Mouse (Mus musculus): Measurements from ENCODE around the gene Znrf1.

GRCm38 (mm10) chr8:111619936-111620335 is 84.0 kb downstream of the Znrf1 start:
- TF ChIP-seq POLR2A (IDR thresholded peaks at IDR 0.05; ENCODE audit: low read depth, low read length) (no peak), CTCF (IDR thresholded peaks at IDR 0.05; ENCODE audit: borderline replicate concordance, insufficient read depth, low read length) (no peak)

All from embryonic fibroblast, embryonic 13.5 days (primary cell).